Mouse (Mus musculus) neural tube, embryonic 12.5 days (tissue): ENCODE measurements around the gene Rgs3. TPM values are rescaled to one million over a fixed set of nuclear protein-coding genes. Genes with fewer than 3 reads are reported as not detected.

Source experiments
- ATAC-seq: fragments of 200-750 bp; cut with Nextera tagmentation; 2 replicates; pipeline ENCODE4 v1.8.0; 2017; ENCODE audit warnings: low read depth, mild to moderate bottlenecking, moderate TSS enrichment, moderate library complexity; ENCODE audit not compliant: low FRiP score
- H3K27ac ChIP-seq: fragments of 300-500 bp; sonication (generic); 2 replicates; pipeline ENCODE4 v1.5.1; 2016
- H3K27me3 ChIP-seq: fragments of 300-500 bp; sonication (generic); replicated peaks from 2 replicates; pipeline ENCODE4 v1.6.1; 2016; ENCODE audit warnings: mild to moderate bottlenecking
- H3K36me3 ChIP-seq: fragments of 300-500 bp; sonication (generic); 2 replicates; pipeline ENCODE4 v1.6.1; 2016; ENCODE audit warnings: mild to moderate bottlenecking
- H3K4me1 ChIP-seq: fragments of 300-500 bp; sonication (generic); 2 replicates; pipeline ENCODE4 v1.6.1; 2016
- H3K4me2 ChIP-seq: fragments of 300-500 bp; sonication (generic); replicated peaks from 2 replicates; pipeline ENCODE4 v1.6.1; 2016; ENCODE audit warnings: mild to moderate bottlenecking
- H3K4me3 ChIP-seq: fragments of 300-500 bp; sonication (generic); 2 replicates; pipeline ENCODE4 v1.5.1; 2016
- H3K9ac ChIP-seq: fragments of 300-500 bp; sonication (generic); 2 replicates; pipeline ENCODE4 v1.6.1; 2016; ENCODE audit warnings: mild to moderate bottlenecking
- H3K9me3 ChIP-seq: fragments of 300-500 bp; sonication (generic); 2 replicates; pipeline ENCODE4 v1.6.1; 2016; ENCODE audit warnings: mild to moderate bottlenecking
- WGBS: fragments of 180-500 bp; shearing (Covaris S2); methylation state at CpG from one replicate; pipeline ENCODE4 v1.1.7; 2016; 5-methylcytosine and 5-hydroxymethylcytosine counted together
- polyA plus RNA-seq: library from polyadenylated mRNA; unstranded; fragments of >200 nt; fragmentation: Nextera tagmentation; extraction: Ambion mirVana; gene quantifications from 2 replicates; pipeline ENCODE4 v1.2.1, GENCODE M21; 2016

Gene Rgs3
- polyA plus RNA-seq, 1 experiment from 2014 or later, result 77.3 TPM

DNA sequence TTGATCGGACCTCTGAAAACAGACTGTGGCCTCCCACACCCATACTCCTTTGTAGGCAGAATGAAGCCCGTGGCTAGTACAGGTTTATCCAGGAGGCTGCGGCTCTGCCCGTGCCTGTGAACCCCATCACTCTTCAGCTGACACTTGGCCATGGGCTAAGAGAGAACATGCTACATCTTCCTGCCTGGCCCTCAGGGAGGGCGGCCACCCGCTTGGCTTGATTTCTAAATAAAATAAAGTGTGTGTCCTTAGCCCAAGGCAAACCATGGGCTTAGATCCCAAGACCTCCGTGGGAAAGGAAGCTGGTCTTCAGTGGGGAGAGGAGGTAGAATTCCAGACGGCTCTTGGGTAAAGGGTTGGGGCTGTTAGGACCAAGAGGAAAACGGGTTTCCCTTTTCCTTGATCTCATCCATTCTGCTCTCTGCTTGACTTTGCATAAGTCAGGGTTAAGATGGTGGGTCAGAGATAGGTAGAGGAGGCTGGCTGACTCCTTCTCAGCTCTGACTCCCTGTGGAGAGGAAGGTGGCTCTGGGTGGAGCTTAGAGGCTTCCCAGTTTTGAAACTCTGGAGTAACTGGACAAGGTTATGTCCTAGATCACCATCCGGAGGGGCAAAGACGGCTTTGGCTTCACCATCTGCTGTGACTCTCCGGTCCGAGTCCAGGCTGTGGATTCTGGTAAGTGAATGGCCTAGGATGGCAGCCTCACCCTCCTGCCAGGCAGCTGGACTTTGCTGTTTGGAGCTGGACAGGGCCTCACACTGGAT, 63.8 kb downstream of the Rgs3 start:
- 74% methylated on average over 13 of the region's 13 CpGs for WGBS
- Histone ChIP-seq H3K27ac (no peak overlapping the region), H3K36me3 (0 out of 2 replicates have a peak, but pooled peaks cover 4% of the 10 kb centered on the region), H3K27me3 (no peaks in the 10 kb centered on the region), H3K4me3 (no peak overlapping the region), H3K4me1 (peaks cover 74% of the 10 kb centered on the region), H3K4me2 (no peak overlapping the region), H3K9ac (no peak overlapping the region), H3K9me3 (no peaks in the 10 kb centered on the region)
- ATAC-seq, result no peak

DNA sequence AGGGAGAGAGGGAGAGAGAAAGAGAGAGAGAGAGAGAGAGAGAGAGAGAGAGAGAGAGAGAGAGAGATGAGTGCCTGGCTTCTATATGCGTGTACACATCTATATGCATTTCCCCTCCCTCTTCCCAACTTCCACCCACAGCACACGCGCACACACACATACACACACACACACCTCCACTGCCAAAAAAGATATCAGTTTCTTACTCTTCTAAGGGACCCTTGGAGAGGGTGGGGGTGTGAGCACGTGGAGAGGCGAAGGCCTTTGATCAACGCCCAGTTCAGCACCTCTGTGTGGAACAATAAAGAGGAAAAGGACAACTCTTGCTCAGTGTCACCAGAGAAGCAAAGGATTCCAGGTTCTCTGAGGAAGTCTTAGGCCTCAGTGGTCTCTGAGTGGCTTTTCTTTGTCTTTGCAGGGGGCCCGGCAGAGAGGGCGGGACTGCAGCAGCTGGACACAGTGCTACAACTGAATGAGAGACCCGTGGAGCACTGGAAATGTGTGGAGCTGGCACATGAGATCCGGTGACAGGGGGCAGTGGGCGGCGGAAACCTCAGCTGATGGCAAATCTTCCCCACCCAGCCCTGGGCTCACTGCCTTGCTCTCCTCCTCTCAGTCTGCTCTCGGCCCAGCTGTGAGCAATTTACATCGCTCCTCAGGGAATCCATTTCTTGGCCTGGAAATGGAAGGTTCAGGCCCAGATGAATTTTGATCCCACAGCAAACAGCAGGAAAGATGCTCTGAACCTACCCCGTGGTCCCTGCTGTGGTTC, 65.2 kb downstream of the Rgs3 start:
- no peaks in the 10 kb centered on the region for H3K9me3 ChIP-seq
- no peak overlapping the region for H3K4me2 ChIP-seq
- H3K36me3 ChIP-seq, result 0 out of 2 replicates have a peak, but pooled peaks cover 4% of the 10 kb centered on the region
- H3K27me3 ChIP-seq, result no peaks in the 10 kb centered on the region
- H3K9ac ChIP-seq, result no peak overlapping the region
- H3K4me1 ChIP-seq, result peaks cover 67% of the 10 kb centered on the region
- peak overlapping the region; percentile 21; the same call in 1 of the 2 replicates for H3K27ac ChIP-seq
- ATAC-seq, result peak; percentile 21
- 35% methylated on average over 15 of the region's 15 CpGs for WGBS
- no peak overlapping the region for H3K4me3 ChIP-seq

DNA sequence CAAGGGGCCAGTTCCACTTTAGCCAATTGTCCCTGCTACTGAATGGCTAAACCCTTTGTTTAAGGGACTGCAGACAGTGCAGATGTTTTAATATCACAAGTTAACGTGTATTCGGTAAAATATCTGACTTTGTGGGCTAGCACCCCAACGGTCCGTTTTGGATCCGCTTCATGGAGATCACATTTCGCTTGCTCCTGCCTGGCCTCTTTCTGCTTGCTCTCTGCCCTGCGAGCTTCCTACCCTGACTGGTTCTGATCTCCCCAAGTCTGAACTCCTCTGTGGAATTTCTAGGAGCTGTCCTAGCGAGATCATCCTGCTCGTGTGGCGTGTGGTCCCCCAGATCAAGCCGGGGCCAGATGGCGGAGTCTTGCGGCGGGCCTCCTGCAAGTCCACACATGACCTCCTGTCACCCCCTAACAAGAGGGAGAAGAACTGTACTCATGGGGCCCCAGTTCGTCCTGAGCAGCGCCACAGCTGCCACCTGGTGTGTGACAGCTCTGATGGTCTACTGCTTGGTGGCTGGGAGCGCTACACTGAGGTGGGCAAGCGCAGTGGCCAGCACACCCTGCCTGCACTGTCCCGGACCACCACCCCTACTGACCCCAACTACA, 65.9 kb downstream of the Rgs3 start:
- Histone ChIP-seq H3K9ac (no peak overlapping the region), H3K9me3 (no peaks in the 10 kb centered on the region), H3K36me3 (0 out of 2 replicates have a peak, but pooled peaks cover 4% of the 10 kb centered on the region), H3K27me3 (no peaks in the 10 kb centered on the region), H3K4me2 (no peak overlapping the region), H3K27ac (no peak overlapping the region), H3K4me1 (peaks cover 70% of the 10 kb centered on the region), H3K4me3 (no peak overlapping the region)
- ATAC-seq, result no peak
- 66% methylated on average over 19 of the region's 19 CpGs for WGBS

DNA sequence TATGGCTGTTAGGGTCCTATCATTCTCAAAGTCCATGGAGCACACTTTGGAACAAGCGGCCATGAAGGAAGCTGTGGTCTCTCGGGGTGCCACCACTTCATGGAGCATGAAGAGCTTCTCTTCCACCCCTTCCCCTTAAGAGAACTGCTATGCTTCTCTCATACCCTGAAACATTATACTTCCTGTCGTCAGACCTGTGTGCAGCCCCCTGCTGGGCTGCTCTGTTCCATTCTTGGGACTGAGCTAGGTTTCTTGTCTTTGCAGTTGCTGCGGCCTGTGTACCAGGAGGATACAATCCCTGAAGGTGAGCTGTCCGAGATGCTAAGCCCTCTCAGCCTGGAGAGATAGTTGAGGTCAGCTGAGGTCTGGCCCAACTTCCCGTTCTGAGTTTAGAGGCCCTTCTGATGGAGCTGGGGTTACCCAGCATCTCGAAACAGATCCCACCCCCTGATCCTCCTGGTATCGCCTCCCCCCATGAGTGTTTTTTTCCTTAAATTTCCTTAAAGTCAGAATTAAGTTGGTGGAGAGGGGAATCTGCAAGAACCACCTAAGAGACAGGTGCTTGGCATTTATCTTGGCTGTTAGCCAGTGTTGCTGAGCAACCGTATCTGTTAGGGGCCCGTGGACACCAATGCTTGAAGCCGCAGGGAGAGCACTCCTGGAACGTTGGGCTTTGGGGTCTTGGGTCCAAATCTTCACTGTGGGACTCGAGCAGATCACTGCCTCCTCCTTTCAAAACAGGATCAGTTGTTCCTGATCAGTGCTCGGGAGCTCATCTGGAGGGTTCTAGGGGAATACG, 66.8 kb downstream of the Rgs3 start:
- Histone ChIP-seq H3K27ac (no peak overlapping the region), H3K27me3 (no peaks in the 10 kb centered on the region), H3K9ac (no peak overlapping the region), H3K4me1 (peaks cover 71% of the 10 kb centered on the region), H3K9me3 (no peaks in the 10 kb centered on the region), H3K4me2 (no peak overlapping the region), H3K4me3 (no peak overlapping the region), H3K36me3 (0 out of 2 replicates have a peak, but pooled peaks cover 4% of the 10 kb centered on the region)
- ATAC-seq, result no peak
- 77% methylated on average over 15 of the region's 15 CpGs for WGBS

DNA sequence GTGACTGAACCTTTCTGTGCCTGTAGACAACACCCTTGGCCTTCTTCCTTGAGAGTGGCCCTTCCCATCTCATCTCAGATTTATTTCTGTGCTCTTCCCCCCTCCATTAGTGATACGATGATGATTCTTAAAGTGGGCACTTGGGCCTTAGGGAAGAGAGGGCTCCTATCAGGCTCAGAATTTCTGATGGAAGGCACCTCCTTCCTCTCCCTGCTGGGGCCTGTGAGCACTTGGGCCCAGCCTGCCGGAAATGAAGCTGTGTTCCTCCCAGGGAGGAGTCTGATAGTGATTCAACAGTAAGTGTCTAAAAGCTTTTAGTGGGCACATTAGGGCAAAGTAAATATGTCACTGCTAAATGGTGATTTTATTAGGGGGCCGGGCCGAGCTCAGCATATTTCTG, 67.7 kb downstream of the Rgs3 start:
- no peak for ATAC-seq
- Histone ChIP-seq H3K27ac (no peak overlapping the region), H3K36me3 (0 out of 2 replicates have a peak, but pooled peaks cover 4% of the 10 kb centered on the region), H3K4me3 (no peak overlapping the region), H3K27me3 (no peaks in the 10 kb centered on the region), H3K4me2 (no peak overlapping the region), H3K9ac (no peak overlapping the region), H3K4me1 (peaks cover 62% of the 10 kb centered on the region), H3K9me3 (no peaks in the 10 kb centered on the region)
- WGBS, result 50% methylated on average over 4 of the region's 4 CpGs

DNA sequence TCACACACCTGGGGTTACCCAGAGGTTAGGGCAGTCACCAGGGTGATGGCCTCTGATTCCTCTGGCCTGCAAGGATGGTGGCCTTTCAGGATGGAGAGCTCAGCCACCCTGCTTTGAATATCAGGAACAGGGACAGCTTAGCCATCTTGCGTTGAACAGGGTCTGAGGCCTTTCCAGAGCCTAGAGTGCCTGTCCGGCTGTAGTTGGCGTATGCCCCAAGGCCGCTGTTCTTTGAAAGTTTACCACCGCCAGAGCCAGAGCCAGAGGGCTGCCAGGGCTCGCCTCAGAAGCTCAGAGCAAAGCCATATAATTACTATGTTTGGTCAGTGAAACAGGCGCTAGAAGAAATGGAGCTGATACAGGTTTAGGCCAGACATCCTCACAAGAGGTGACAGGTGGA, 68.9 kb downstream of the Rgs3 start:
- Histone ChIP-seq H3K9me3 (no peaks in the 10 kb centered on the region), H3K4me1 (peaks cover 50% of the 10 kb centered on the region), H3K9ac (no peak overlapping the region), H3K36me3 (0 out of 2 replicates have a peak, but pooled peaks cover 4% of the 10 kb centered on the region), H3K27me3 (no peaks in the 10 kb centered on the region), H3K27ac (no peak overlapping the region), H3K4me2 (no peak overlapping the region), H3K4me3 (no peak overlapping the region)
- no peak for ATAC-seq
- WGBS, result 82% methylated on average over 7 of the region's 7 CpGs

DNA sequence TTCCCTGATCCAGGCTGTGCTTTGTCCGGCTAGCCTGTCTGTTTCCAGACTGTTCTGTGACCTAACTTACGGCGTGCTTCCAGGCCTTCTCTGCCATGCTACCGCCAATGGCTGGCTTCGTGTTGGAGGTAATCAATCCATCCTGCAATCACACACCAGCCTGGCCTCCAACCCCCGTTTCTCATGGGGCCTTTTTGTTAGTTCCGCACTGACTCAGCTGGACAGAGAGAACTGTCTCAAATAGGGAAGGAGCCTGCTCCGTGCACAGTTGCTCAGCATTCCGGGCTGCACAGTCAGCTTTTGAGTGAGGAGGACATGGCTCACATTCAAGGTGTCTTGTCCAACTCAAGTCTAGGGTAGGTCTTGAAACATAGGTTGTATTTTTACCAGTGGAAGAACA, 69.8 kb downstream of the Rgs3 start:
- Histone ChIP-seq H3K27ac (no peak overlapping the region), H3K9ac (no peak overlapping the region), H3K4me3 (no peak overlapping the region), H3K27me3 (no peaks in the 10 kb centered on the region), H3K4me1 (peaks cover 52% of the 10 kb centered on the region), H3K4me2 (no peak overlapping the region), H3K36me3 (peaks cover 4% of the 10 kb centered on the region; the same call in 1 of the 2 replicates), H3K9me3 (no peaks in the 10 kb centered on the region)
- ATAC-seq, result no peak
- WGBS, result 42% methylated on average over 9 of the region's 9 CpGs

DNA sequence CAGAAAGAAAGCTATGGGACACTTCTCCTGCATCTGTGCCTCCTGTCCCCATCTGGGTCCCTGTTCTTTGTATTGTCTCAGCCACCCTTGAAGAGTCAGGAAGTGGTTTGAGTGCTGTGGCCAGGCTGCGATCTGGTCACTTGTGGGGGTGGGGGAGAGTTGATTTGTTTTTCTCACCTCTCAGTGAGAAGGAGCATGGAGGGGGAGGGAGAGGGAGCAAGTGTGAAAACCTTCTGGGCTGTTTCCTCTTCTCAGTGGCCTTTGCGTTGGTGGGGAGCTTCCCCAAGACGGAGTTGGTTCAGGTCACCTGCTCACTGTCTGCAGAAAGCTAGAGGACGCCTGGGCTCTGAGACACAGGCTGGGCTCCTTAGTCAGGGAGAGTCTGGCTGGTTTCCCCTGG, 70.3 kb downstream of the Rgs3 start:
- Histone ChIP-seq H3K9ac (no peak overlapping the region), H3K36me3 (peaks cover 5% of the 10 kb centered on the region), H3K27me3 (no peaks in the 10 kb centered on the region), H3K4me3 (no peak overlapping the region), H3K27ac (no peak overlapping the region), H3K9me3 (no peaks in the 10 kb centered on the region), H3K4me1 (peaks cover 47% of the 10 kb centered on the region), H3K4me2 (no peak overlapping the region)
- no peak for ATAC-seq
- 41% methylated on average over 4 of the region's 4 CpGs for WGBS

DNA sequence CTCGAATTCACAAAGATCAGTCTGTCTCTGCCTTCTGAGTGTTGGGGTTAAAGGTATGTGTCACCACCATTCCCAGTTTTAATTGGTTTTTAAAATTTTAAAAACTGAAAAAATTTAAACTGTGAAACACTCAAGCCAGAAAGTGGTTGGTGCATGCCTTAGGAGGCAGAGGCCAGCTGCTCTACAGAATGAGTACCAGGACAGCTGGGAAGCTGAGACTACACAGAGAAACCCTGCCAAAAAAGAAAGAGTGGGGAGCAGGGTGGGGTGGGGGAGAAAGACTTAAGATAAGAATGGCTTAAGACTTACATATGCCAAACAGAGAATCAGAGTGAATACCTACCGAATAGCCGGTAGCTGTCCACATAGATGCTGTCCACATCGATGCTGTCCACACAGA, 73.6 kb downstream of the Rgs3 start:
- Histone ChIP-seq H3K27ac (no peak overlapping the region), H3K9ac (no peak overlapping the region), H3K36me3 (peaks cover 7% of the 10 kb centered on the region), H3K4me1 (peaks cover 24% of the 10 kb centered on the region), H3K27me3 (no peaks in the 10 kb centered on the region), H3K9me3 (no peaks in the 10 kb centered on the region), H3K4me3 (no peak overlapping the region), H3K4me2 (no peak overlapping the region)
- 90% methylated on average over 4 of the region's 4 CpGs for WGBS
- ATAC-seq, result no peak

DNA sequence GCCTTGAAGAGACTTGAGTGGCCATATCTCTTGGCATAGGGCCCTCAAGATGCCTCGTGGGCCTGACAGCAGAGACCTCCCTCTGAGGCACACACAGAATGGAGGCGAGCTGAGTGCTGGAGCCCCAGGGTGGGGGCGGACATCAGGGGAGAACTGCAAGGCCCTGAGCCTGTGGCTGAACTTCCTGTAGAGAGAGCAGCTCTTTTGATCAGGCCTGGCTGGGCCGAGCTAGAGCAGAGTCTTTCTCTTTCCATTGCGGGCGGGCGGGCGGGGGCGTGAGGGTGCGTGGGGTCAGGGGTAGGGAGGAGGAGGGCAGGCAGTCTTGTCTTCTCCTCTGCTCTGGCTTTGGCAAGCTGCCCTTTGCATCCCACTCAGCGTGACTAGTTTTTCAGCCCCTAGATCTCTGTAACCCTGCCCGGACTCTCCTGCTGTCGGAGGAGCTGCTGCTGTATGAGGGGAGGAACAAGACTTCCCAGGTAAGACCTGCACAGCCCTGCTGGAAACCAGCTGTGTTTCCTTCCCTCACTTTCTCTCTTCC, 74.5 kb downstream of the Rgs3 start:
- Histone ChIP-seq H3K4me3 (no peak overlapping the region), H3K4me2 (no peak overlapping the region), H3K9me3 (no peaks in the 10 kb centered on the region), H3K36me3 (peaks cover 7% of the 10 kb centered on the region), H3K4me1 (peaks cover 24% of the 10 kb centered on the region), H3K27me3 (no peaks in the 10 kb centered on the region), H3K27ac (no peak overlapping the region), H3K9ac (no peak overlapping the region)
- ATAC-seq, result no peak
- 51% methylated on average over 8 of the region's 13 CpGs for WGBS

DNA sequence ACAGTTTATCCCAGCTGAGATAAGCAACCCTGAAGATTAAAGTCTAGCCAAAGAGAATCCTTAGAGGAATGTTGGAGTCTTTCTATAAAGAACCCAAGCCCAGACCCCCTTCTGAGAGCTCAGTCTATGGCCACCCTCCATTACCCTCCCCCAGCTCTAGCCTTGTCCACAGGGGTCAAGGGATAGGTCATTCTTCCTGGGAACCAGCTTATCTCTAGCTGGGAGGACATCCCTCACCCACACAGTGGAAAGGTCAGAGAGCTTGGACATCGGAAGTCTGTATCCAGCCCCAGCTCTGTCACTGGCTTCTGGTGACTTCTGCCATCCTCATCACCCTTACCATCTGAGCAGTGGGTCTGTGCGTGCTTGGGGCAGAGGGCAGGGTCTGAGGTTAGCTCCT, 75.2 kb downstream of the Rgs3 start:
- Histone ChIP-seq H3K27ac (no peak overlapping the region), H3K4me1 (peaks cover 17% of the 10 kb centered on the region), H3K27me3 (no peaks in the 10 kb centered on the region), H3K4me2 (no peak overlapping the region), H3K36me3 (peaks cover 7% of the 10 kb centered on the region), H3K9me3 (no peaks in the 10 kb centered on the region), H3K4me3 (no peak overlapping the region), H3K9ac (no peak overlapping the region)
- ATAC-seq, result no peak
- 85% methylated on average over 2 of the region's 2 CpGs for WGBS
